Mouse (Mus musculus): ENCODE results near the gene Snrpd2. TPM values are rescaled to one million over a fixed set of nuclear protein-coding genes. Genes with fewer than 3 reads are reported as not detected.

Gene Snrpd2
- polyA plus RNA-seq (2012): 80.6 and 135 TPM in 2 replicates

GRCm38 (mm10) chr7:19149626-19150025, at the start of gene Snrpd2:
Gene Snrpd2 (plus strand): TSS chr7:19149722.
- no peak for TF ChIP-seq GATA1 (IDR thresholded peaks at IDR 0.05; ENCODE audit: low read length)

GRCm38 (mm10) chr7:19100290-19100689, 49.2 kb upstream of the Snrpd2 start:
- TF ChIP-seq GATA1 (IDR thresholded peaks at IDR 0.05; ENCODE audit: low read length): no peak

GRCm38 (mm10) chr7:19103741-19104140, 45.8 kb upstream of the Snrpd2 start:
- no peak for TF ChIP-seq GATA1 (IDR thresholded peaks at IDR 0.05; ENCODE audit: low read length)

GRCm38 (mm10) chr7:19104486-19104885, 45.0 kb upstream of the Snrpd2 start:
- TF ChIP-seq GATA1 (IDR thresholded peaks at IDR 0.05; ENCODE audit: low read length): no peak

- TF ChIP-seq GATA1 (IDR thresholded peaks at IDR 0.05; ENCODE audit: low read length): no peak
Measured at GRCm38 (mm10) chr7:19107436-19107835, 42.1 kb upstream of the Snrpd2 start.

- TF ChIP-seq GATA1 (IDR thresholded peaks at IDR 0.05; ENCODE audit: low read length): no peak
Measured at GRCm38 (mm10) chr7:19109565-19109964, 40.0 kb upstream of the Snrpd2 start.

GRCm38 (mm10) chr7:19118028-19118771, 31.3 kb upstream of the Snrpd2 start, which contains the start of gene Gm4969:
Gene Gm4969 (minus strand): TSS chr7:19118368.
- no peak for TF ChIP-seq GATA1 (IDR thresholded peaks at IDR 0.05; ENCODE audit: low read length)

- no peak for TF ChIP-seq GATA1 (IDR thresholded peaks at IDR 0.05; ENCODE audit: low read length)
Measured at GRCm38 (mm10) chr7:19119083-19119482, 30.4 kb upstream of the Snrpd2 start.

- no peak for TF ChIP-seq GATA1 (IDR thresholded peaks at IDR 0.05; ENCODE audit: low read length)
Measured at GRCm38 (mm10) chr7:19119631-19120429, 29.7 kb upstream of the Snrpd2 start, which contains the start of gene Fbxo46. Gene Fbxo46 (plus strand): TSS chr7:19119859.

GRCm38 (mm10) chr7:19121686-19122085, 27.8 kb upstream of the Snrpd2 start:
- TF ChIP-seq GATA1 (IDR thresholded peaks at IDR 0.05; ENCODE audit: low read length): no peak

- TF ChIP-seq GATA1 (IDR thresholded peaks at IDR 0.05; ENCODE audit: low read length): no peak
Measured at GRCm38 (mm10) chr7:19124713-19125112, 24.8 kb upstream of the Snrpd2 start.

GRCm38 (mm10) chr7:19127744-19128143, 21.8 kb upstream of the Snrpd2 start:
- TF ChIP-seq GATA1 (IDR thresholded peaks at IDR 0.05; ENCODE audit: low read length): no peak

- TF ChIP-seq GATA1 (IDR thresholded peaks at IDR 0.05; ENCODE audit: low read length): no peak
Measured at GRCm38 (mm10) chr7:19129396-19129795, 20.1 kb upstream of the Snrpd2 start.

GRCm38 (mm10) chr7:19130657-19131056, 18.9 kb upstream of the Snrpd2 start:
- no peak for TF ChIP-seq GATA1 (IDR thresholded peaks at IDR 0.05; ENCODE audit: low read length)

- no peak for TF ChIP-seq GATA1 (IDR thresholded peaks at IDR 0.05; ENCODE audit: low read length)
Measured at GRCm38 (mm10) chr7:19131324-19131848, 18.1 kb upstream of the Snrpd2 start.

- TF ChIP-seq GATA1 (IDR thresholded peaks at IDR 0.05; ENCODE audit: low read length): no peak
Measured at GRCm38 (mm10) chr7:19136168-19136567, 13.4 kb upstream of the Snrpd2 start.
